Mouse (Mus musculus): ENCODE results near the gene Simc1. TPM values are rescaled to one million over a fixed set of nuclear protein-coding genes. Genes with fewer than 3 reads are reported as not detected.

The Simc1 gene
- polyA plus RNA-seq, 1 experiment from 2014 or later, result 33.4 TPM

Small RNA genes lying within 50 kb of the gene (microRNA-seq; reads per million reads assigned to microRNA genes)
- gene Gm24195, result not detected

Other genes starting within 250 kb of the Simc1 start
- 23.6 and 24.1 TPM in 2 replicates for gene Cplx2, start 132.4 kb upstream of the Simc1 start, polyA plus RNA-seq (2014; fragmentation: Nextera tagmentation; extraction: Ambion mirVana)
- gene Thoc3, start 34.9 kb upstream of the Simc1 start, polyA plus RNA-seq (2014; fragmentation: Nextera tagmentation; extraction: Ambion mirVana), result 91.0 and 102 TPM in 2 replicates
- 240 and 251 TPM in 2 replicates for gene 4833439L19Rik, start 61.7 kb downstream of the Simc1 start, polyA plus RNA-seq (2014; fragmentation: Nextera tagmentation; extraction: Ambion mirVana)
- gene Arl10, start 71.2 kb downstream of the Simc1 start, polyA plus RNA-seq (2014; fragmentation: Nextera tagmentation; extraction: Ambion mirVana), result 66.7 and 96.3 TPM in 2 replicates
- gene Nop16, start 86.3 kb downstream of the Simc1 start, polyA plus RNA-seq (2014; fragmentation: Nextera tagmentation; extraction: Ambion mirVana), result 44.1 and 45.0 TPM in 2 replicates
- 246 and 295 TPM in 2 replicates for gene Higd2a, start 86.4 kb downstream of the Simc1 start, polyA plus RNA-seq (2014; fragmentation: Nextera tagmentation; extraction: Ambion mirVana)
- gene Cltb, start 107.6 kb downstream of the Simc1 start, polyA plus RNA-seq (2014; fragmentation: Nextera tagmentation; extraction: Ambion mirVana), result 172 and 200 TPM in 2 replicates
- 89.1 and 97.9 TPM in 2 replicates for gene Faf2, start 118.0 kb downstream of the Simc1 start, polyA plus RNA-seq (2014; fragmentation: Nextera tagmentation; extraction: Ambion mirVana)
- gene Rnf44, start 190.1 kb downstream of the Simc1 start, polyA plus RNA-seq (2014; fragmentation: Nextera tagmentation; extraction: Ambion mirVana), result 78.5 and 88.3 TPM in 2 replicates
- 0.21 and 0.29 TPM in 2 replicates for gene Cdhr2, start 197.7 kb downstream of the Simc1 start, polyA plus RNA-seq (2014; fragmentation: Nextera tagmentation; extraction: Ambion mirVana)
- gene Gprin1, start 246.1 kb downstream of the Simc1 start, polyA plus RNA-seq (2014; fragmentation: Nextera tagmentation; extraction: Ambion mirVana), result 17.3 and 19.6 TPM in 2 replicates

All from neural tube, embryonic 14.5 days (tissue).